Mouse (Mus musculus): ENCODE measurements around the gene Tmem136. TPM values are rescaled to one million over a fixed set of nuclear protein-coding genes. Genes with fewer than 3 reads are reported as not detected.

The Tmem136 gene
- total and polyA plus RNA-seq, 2 experiments from 2014 or later: 8.4 to 11.6 TPM

DNA sequence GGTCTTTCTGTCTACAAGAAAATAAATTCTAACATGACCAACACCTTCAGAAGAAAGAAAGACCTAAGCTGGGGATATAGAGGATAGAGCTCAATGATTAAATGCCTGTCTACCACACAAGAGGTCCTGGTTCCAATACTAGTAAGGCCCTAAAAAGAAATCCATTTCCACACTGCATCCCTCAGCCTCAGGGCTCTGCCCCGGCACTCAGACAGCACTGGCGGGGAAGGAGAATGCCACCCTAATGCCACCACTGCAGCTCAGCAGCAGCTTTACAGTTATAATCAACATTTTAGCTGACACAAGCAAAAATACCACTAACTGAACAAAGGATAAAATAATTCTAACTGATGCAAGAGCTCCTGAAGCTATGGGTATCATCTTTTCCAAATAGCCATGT is 46.2 kb downstream of the Tmem136 start:
- 42% methylated on average over 2 of the region's 2 CpGs for WGBS
- H3K9me3 ChIP-seq (ENCODE audit: low read length): no peaks in the 10 kb centered on the region

DNA sequence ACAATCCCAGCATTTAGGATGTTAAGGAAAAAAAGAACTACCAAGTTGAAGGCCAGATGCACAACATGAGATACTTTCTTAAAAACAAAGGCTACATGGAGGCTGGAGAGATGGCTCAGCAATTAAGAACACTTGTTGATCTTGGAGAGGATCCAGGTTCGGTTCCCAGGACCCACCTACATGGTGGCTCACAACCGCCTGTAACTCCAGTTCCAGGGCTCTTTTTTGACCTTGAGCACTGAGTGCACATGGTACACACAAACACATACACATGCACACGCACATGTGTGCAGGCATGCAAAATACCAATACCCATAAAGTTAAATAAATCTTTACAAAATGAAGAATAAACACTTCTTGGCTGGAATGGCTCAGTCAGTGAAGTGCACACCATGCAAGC is 48.5 kb downstream of the Tmem136 start:
- no peak for TF ChIP-seq CTCF (IDR thresholded peaks at IDR 0.05; ENCODE audit: low read depth)

More for the DNA sequence above, 46.2 kb downstream of the Tmem136 start:
- Histone ChIP-seq H3K27me3 (ENCODE audit: insufficient read depth, low read length) (no peaks in the 10 kb centered on the region), H3K4me2 (ENCODE audit: low read depth, low read length) (peak overlapping the region; percentile 57), H3K27ac (peak overlapping the region; percentile 78), H3K4me3 (ENCODE audit: low read length) (peak overlapping the region; percentile 48), H3K9ac (replicated peaks; ENCODE audit: low read length) (peak overlapping the region; percentile 56), H3K36me3 (ENCODE audit: insufficient read depth, low read length) (no peaks in the 10 kb centered on the region), H3K4me1 (ENCODE audit: insufficient read depth, low read length) (peaks cover 10% of the 10 kb centered on the region; the same call in 1 of the 2 replicates)
- no peak for TF ChIP-seq CTCF (IDR thresholded peaks at IDR 0.05; ENCODE audit: low read depth)
- ATAC-seq (0 out of 2 replicates have a peak, but pooled peaks have one; percentile 52), DNase-seq (ENCODE audit: low spot score) (peak; percentile 47)

DNA sequence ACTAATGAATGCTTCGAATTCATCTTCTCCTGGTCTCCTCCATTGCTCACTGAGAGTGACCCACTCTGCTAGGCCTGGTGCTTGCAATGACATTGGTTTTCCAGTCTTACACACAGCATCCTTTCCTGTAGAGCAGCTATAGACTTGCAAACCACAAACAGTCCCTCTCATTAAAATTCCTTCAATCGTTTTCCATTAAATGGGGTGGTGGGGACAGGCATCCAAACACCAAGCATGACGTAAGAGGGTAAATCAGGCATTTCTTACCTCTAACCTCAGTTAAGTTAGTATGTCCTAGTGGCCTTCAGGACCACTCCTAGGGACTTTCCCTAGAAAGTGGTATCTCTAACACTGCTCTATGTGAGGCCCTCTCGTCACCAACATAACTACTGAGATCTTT is 51.1 kb downstream of the Tmem136 start:
- no peak overlapping the region for H3K4me3 ChIP-seq (ENCODE audit: low read length)
- H3K27ac ChIP-seq: no peak overlapping the region
- H3K4me1 ChIP-seq (ENCODE audit: insufficient read depth, low read length): peaks cover 10% of the 10 kb centered on the region; the same call in 1 of the 2 replicates
- no peak overlapping the region for H3K9ac ChIP-seq (replicated peaks; ENCODE audit: low read length)
- no peak overlapping the region for H3K4me2 ChIP-seq (ENCODE audit: low read depth, low read length)
- DNase-seq (ENCODE audit: low spot score): no peak
- H3K36me3 ChIP-seq (ENCODE audit: insufficient read depth, low read length): no peaks in the 10 kb centered on the region
- H3K27me3 ChIP-seq (ENCODE audit: insufficient read depth, low read length): no peaks in the 10 kb centered on the region
- TF ChIP-seq CTCF (IDR thresholded peaks at IDR 0.05; ENCODE audit: low read depth): no peak
- 83% methylated on average over 4 of the region's 4 CpGs for WGBS
- ATAC-seq: no peak
- H3K9me3 ChIP-seq (ENCODE audit: low read length): no peaks in the 10 kb centered on the region

More for the DNA sequence above, 48.5 kb downstream of the Tmem136 start:
- ATAC-seq: no peak
- H3K4me3 ChIP-seq (ENCODE audit: low read length): no peak overlapping the region
- DNase-seq (ENCODE audit: low spot score): no peak
- no peak overlapping the region for H3K27ac ChIP-seq
- no peaks in the 10 kb centered on the region for H3K36me3 ChIP-seq (ENCODE audit: insufficient read depth, low read length)
- no peaks in the 10 kb centered on the region for H3K9me3 ChIP-seq (ENCODE audit: low read length)
- H3K4me2 ChIP-seq (ENCODE audit: low read depth, low read length): peak overlapping the region; percentile 57
- no peaks in the 10 kb centered on the region for H3K27me3 ChIP-seq (ENCODE audit: insufficient read depth, low read length)
- no peak overlapping the region for H3K9ac ChIP-seq (replicated peaks; ENCODE audit: low read length)
- peaks cover 10% of the 10 kb centered on the region; the same call in 1 of the 2 replicates for H3K4me1 ChIP-seq (ENCODE audit: insufficient read depth, low read length)
- WGBS: 76% methylated on average over 3 of the region's 3 CpGs

DNA sequence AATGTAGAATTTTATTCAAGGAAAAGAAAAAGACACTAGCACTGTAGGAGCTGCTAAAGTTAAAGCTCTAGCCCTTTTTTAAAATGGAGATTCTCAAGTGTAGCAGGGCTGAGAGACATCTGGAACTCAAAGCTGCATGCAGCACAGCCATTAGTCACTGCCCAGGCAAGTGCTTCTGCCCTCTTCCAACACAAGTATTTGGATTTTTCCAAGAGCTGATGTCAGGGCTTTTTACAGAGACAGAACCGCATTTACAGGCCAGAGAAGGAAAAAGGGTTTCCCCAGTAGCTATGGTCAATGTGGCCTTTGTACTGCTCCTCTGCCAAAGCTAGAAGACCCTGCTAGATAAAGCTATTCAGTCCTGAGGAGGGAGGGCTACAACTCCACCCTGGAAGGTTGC is 54.8 kb downstream of the Tmem136 start:
- Histone ChIP-seq H3K4me2 (ENCODE audit: low read depth, low read length) (no peak overlapping the region), H3K36me3 (ENCODE audit: insufficient read depth, low read length) (no peaks in the 10 kb centered on the region), H3K27ac (no peak overlapping the region), H3K9me3 (ENCODE audit: low read length) (no peaks in the 10 kb centered on the region), H3K27me3 (ENCODE audit: insufficient read depth, low read length) (no peaks in the 10 kb centered on the region), H3K4me3 (ENCODE audit: low read length) (no peak overlapping the region), H3K9ac (replicated peaks; ENCODE audit: low read length) (no peak overlapping the region), H3K4me1 (ENCODE audit: insufficient read depth, low read length) (no peaks in the 10 kb centered on the region)
- TF ChIP-seq CTCF (IDR thresholded peaks at IDR 0.05; ENCODE audit: low read depth): no peak
- ATAC-seq: no peak
- 56% methylated on average over 1 of the region's 1 CpGs for WGBS
- DNase-seq (ENCODE audit: low spot score): no peak

Other genes with a start within 250 kb of the Tmem136 start
- 14.8 and 18.2 TPM in 2 replicates for gene Grik4, start 172.1 kb downstream of the Tmem136 start, total RNA-seq (2014; rRNA removed)
- 8.9 and 9.4 TPM in 2 replicates for gene Grik4, start 172.1 kb downstream of the Tmem136 start, polyA plus RNA-seq (2015; fragmentation: Nextera tagmentation; extraction: Ambion mirVana)
- gene Arhgef12, start 9.3 kb downstream of the Tmem136 start, total RNA-seq (2014; rRNA removed): 86.0 and 116 TPM in 2 replicates
- 14.0 and 14.9 TPM in 2 replicates for gene Arhgef12, start 9.3 kb downstream of the Tmem136 start, polyA plus RNA-seq (2015; fragmentation: Nextera tagmentation; extraction: Ambion mirVana)
- 0.10 TPM in 1 of 2 replicates, not detected in the other for gene Pou2f3, start 93.8 kb upstream of the Tmem136 start, total RNA-seq (2014; rRNA removed)
- gene Pou2f3, start 93.8 kb upstream of the Tmem136 start, polyA plus RNA-seq (2015; fragmentation: Nextera tagmentation; extraction: Ambion mirVana): 0.11 and 0.13 TPM in 2 replicates
- 5.6 and 8.0 TPM in 2 replicates for gene Oaf, start 123.3 kb upstream of the Tmem136 start, total RNA-seq (2014; rRNA removed)
- 6.2 TPM in 2 replicates for gene Oaf, start 123.3 kb upstream of the Tmem136 start, polyA plus RNA-seq (2015; fragmentation: Nextera tagmentation; extraction: Ambion mirVana)
- 0.05 and 0.14 TPM in 2 replicates for gene Trim29, start 194.3 kb upstream of the Tmem136 start, total RNA-seq (2014; rRNA removed)
- gene Trim29, start 194.3 kb upstream of the Tmem136 start, polyA plus RNA-seq (2015; fragmentation: Nextera tagmentation; extraction: Ambion mirVana): 0.35 and 0.45 TPM in 2 replicates